Mouse (Mus musculus) hindbrain, embryonic 12.5 days (tissue): ENCODE measurements around the gene Vstm2l. TPM values are rescaled to one million over a fixed set of nuclear protein-coding genes. Genes with fewer than 3 reads are reported as not detected.
A peak's percentile ranks its signal among the peaks of the same experiment; 100 is the strongest.

Source experiments
- ATAC-seq: fragments of 200-750 bp; cut with Nextera tagmentation; 2 replicates; pipeline ENCODE4 v1.8.0; 2017; ENCODE audit warnings: moderate TSS enrichment; ENCODE audit not compliant: low FRiP score
- H3K27ac ChIP-seq: fragments of 300-500 bp; sonication (generic); 2 replicates; pipeline ENCODE4 v1.5.1; 2016; ENCODE audit warnings: mild to moderate bottlenecking
- H3K27me3 ChIP-seq: fragments of 300-500 bp; sonication (generic); 2 replicates; pipeline ENCODE4 v1.6.1; 2016; ENCODE audit warnings: mild to moderate bottlenecking
- H3K36me3 ChIP-seq: fragments of 300-500 bp; sonication (generic); 2 replicates; pipeline ENCODE4 v1.6.1; 2016; ENCODE audit warnings: mild to moderate bottlenecking
- H3K4me1 ChIP-seq: fragments of 300-500 bp; sonication (generic); 2 replicates; pipeline ENCODE4 v1.6.1; 2016
- H3K4me2 ChIP-seq: fragments of 300-500 bp; sonication (generic); replicated peaks from 2 replicates; pipeline ENCODE4 v1.6.1; 2016; ENCODE audit warnings: mild to moderate bottlenecking
- H3K4me3 ChIP-seq: fragments of 300-500 bp; sonication (generic); 2 replicates; pipeline ENCODE4 v1.5.1; 2016; ENCODE audit warnings: mild to moderate bottlenecking
- H3K9ac ChIP-seq: fragments of 300-500 bp; sonication (generic); 2 replicates; pipeline ENCODE4 v1.6.1; 2016; ENCODE audit warnings: mild to moderate bottlenecking, moderate library complexity
- H3K9me3 ChIP-seq: fragments of 300-500 bp; sonication (generic); replicated peaks from 2 replicates; pipeline ENCODE4 v1.6.1; 2016; ENCODE audit warnings: mild to moderate bottlenecking
- WGBS: fragments of 180-500 bp; shearing (Covaris S2); methylation state at CpG from one replicate; pipeline ENCODE4 v1.1.7; 2016; 5-methylcytosine and 5-hydroxymethylcytosine counted together
- polyA plus RNA-seq: library from polyadenylated mRNA; unstranded; fragments of >200 nt; fragmentation: Nextera tagmentation; extraction: Ambion mirVana; gene quantifications from 2 replicates; pipeline ENCODE4 v1.2.1, GENCODE M21; 2016

Vstm2l gene
- polyA plus RNA-seq, 1 experiment from 2014 or later, result 15.3 TPM

DNA sequence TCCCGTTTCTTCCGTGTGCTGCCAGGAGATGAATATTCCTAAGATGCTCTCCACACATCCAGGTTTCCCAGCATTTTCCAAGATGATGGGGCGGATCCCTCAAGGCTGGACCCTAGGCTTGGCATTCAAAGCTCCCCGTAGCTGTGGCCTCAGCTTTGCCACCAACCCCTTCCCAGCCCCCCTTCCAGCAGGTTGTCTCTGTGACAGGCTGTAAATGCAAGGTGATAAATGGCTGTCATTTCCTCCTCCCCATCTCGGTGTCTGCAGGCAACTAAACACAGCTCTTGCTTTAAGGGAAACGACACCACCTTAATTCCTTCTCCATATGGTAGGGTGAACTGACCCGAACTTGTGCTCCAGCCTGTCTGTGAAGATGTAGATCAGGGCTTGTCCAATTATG is 61.1 kb downstream of the Vstm2l start:
- peaks cover 4% of the 10 kb centered on the region; the same call in 1 of the 2 replicates for H3K27me3 ChIP-seq
- peaks cover 20% of the 10 kb centered on the region for H3K4me1 ChIP-seq
- peak overlapping the region; percentile 36; the same call in 1 of the 2 replicates for H3K9ac ChIP-seq
- no peaks in the 10 kb centered on the region for H3K36me3 ChIP-seq
- ATAC-seq, result peak; percentile 42; the same call in 1 of the 2 replicates
- H3K27ac ChIP-seq, result peak overlapping the region; percentile 83
- no peak overlapping the region for H3K4me3 ChIP-seq
- H3K4me2 ChIP-seq, result peak overlapping the region; percentile 41
- no peaks in the 10 kb centered on the region for H3K9me3 ChIP-seq
- WGBS, result 6% methylated on average over 7 of the region's 7 CpGs

DNA sequence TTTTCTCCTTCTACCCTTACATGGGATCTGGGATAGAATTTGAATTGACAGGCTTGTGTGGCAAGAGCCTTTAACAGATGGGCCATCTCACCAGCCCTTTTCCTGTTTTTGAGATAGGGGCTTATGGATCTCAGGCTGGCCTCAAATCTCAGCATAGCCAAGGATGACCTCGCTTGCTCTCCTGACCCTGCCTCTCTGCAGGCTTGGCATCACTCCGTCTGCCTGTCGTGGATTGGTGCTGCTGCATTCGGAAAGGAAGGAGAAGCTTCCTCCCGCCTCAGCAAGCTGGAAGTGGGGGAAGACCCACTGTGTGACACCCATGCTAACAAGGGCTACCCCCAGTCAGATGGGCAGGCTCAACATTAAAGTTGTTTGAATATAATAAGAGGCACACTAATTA is 64.8 kb downstream of the Vstm2l start:
- H3K9ac ChIP-seq, result no peak overlapping the region
- 65% methylated on average over 5 of the region's 5 CpGs for WGBS

DNA sequence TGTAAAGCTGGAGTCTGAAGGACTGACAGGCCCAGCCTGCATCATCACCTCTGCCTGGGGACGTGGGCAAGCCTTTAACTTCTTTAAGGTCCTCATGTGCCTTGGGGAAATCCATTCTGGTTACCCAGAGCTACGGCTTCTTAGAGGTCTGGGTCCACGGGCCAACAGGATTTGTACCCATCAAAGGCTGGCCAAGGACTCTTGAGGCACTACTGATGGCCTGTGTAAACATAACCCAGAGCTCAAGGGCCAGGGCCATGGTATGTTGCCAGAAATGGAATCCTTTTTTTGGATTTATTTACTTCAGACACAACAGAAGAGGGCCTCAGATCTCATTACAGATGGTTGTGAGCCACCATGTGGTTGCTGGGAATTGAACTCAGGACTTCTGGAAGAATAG is 68.3 kb downstream of the Vstm2l start:
- WGBS, result 92% methylated on average over 3 of the region's 3 CpGs
- no peak overlapping the region for H3K4me3 ChIP-seq
- no peak overlapping the region for H3K9ac ChIP-seq
- ATAC-seq, result no peak
- H3K9me3 ChIP-seq, result no peaks in the 10 kb centered on the region
- no peaks in the 10 kb centered on the region for H3K27me3 ChIP-seq
- no peak overlapping the region for H3K4me2 ChIP-seq
- H3K27ac ChIP-seq, result no peak overlapping the region
- H3K36me3 ChIP-seq, result 0 out of 2 replicates have a peak, but pooled peaks cover 7% of the 10 kb centered on the region
- 0 out of 2 replicates have a peak, but pooled peaks cover 5% of the 10 kb centered on the region for H3K4me1 ChIP-seq

More for the DNA sequence above, 64.8 kb downstream of the Vstm2l start:
- ATAC-seq, result no peak
- H3K27ac ChIP-seq, result no peak overlapping the region
- H3K9me3 ChIP-seq, result no peaks in the 10 kb centered on the region
- H3K4me3 ChIP-seq, result no peak overlapping the region
- no peak overlapping the region for H3K4me2 ChIP-seq
- H3K27me3 ChIP-seq, result peaks cover 4% of the 10 kb centered on the region; the same call in 1 of the 2 replicates
- H3K36me3 ChIP-seq, result 0 out of 2 replicates have a peak, but pooled peaks cover 7% of the 10 kb centered on the region
- peaks cover 18% of the 10 kb centered on the region for H3K4me1 ChIP-seq

DNA sequence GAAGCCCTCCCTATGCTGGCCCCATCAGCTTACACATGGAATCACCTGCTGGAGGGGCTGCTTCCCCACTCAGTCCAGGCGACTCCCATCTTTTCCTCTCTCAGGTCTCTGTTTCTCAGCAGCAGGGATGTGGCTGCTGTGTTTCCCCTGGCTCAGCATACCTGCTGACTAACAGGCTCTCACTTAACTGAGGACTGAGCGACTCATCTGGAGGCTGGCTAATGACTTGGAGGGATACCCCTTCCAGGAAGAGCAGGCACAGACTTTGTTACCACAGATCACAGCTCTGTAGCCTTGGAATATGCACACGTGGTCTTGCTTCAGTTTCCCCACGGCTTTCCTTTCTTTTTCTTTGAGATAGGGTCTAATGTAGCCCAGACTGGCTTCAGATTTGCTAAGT is 68.8 kb downstream of the Vstm2l start:
- no peaks in the 10 kb centered on the region for H3K9me3 ChIP-seq
- H3K27me3 ChIP-seq, result no peaks in the 10 kb centered on the region
- 88% methylated on average over 4 of the region's 4 CpGs for WGBS
- H3K4me2 ChIP-seq, result no peak overlapping the region
- H3K4me3 ChIP-seq, result no peak overlapping the region
- no peak for ATAC-seq
- no peak overlapping the region for H3K27ac ChIP-seq
- H3K9ac ChIP-seq, result no peak overlapping the region
- H3K36me3 ChIP-seq, result 0 out of 2 replicates have a peak, but pooled peaks cover 7% of the 10 kb centered on the region
- H3K4me1 ChIP-seq, result 0 out of 2 replicates have a peak, but pooled peaks cover 6% of the 10 kb centered on the region

DNA sequence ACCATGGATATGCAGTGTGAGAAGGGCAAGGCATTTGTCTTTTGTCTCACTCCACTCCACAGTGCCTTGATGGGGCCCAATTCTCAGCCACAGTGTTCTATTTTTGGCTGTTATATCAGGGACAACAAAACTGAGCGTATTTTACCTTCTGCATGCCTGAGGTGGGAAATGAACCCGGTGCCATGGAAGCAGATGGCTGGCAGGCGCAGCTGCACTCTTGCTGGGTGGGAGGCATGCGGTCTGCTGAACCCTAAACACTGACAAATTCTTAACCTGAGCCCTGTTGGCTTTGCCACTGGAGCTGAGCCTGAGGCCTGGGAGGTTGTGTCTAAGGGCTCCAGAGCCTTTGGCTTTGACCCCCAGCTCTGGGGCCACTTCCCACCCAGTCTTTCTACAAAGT is 71.2 kb downstream of the Vstm2l start:
- Histone ChIP-seq H3K9me3 (no peaks in the 10 kb centered on the region), H3K9ac (no peak overlapping the region), H3K4me2 (no peak overlapping the region), H3K36me3 (0 out of 2 replicates have a peak, but pooled peaks cover 8% of the 10 kb centered on the region), H3K4me1 (peaks cover 18% of the 10 kb centered on the region), H3K27me3 (no peaks in the 10 kb centered on the region), H3K27ac (no peak overlapping the region), H3K4me3 (no peak overlapping the region)
- WGBS, result 88% methylated on average over 4 of the region's 4 CpGs
- ATAC-seq, result no peak

DNA sequence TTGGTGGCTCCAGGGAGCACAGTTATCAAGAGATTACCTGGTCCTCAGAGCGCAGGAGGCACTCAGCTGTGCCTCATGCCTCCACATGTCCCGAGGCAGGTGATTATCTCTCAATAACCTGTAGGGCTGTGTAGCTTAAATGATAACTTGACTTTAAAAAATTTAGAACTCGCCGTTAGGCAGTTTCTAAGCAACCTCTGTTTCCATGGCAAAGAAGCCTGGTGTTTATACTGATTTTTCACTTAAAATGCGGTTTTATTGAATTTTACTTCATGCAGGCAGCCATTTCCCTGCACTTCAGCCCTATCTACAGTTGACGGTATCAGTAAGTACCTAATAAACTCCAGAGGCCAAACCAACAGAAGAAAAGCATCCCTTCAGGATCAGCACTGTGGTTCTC is 71.8 kb downstream of the Vstm2l start:
- H3K27ac ChIP-seq, result peak overlapping the region; percentile 35; the same call in 1 of the 2 replicates
- peaks cover 18% of the 10 kb centered on the region for H3K4me1 ChIP-seq
- H3K27me3 ChIP-seq, result no peaks in the 10 kb centered on the region
- 86% methylated on average over 6 of the region's 6 CpGs for WGBS
- peaks cover 8% of the 10 kb centered on the region; the same call in 1 of the 2 replicates for H3K36me3 ChIP-seq
- H3K9me3 ChIP-seq, result no peaks in the 10 kb centered on the region
- ATAC-seq, result no peak
- no peak overlapping the region for H3K4me2 ChIP-seq
- H3K4me3 ChIP-seq, result no peak overlapping the region
- no peak overlapping the region for H3K9ac ChIP-seq

DNA sequence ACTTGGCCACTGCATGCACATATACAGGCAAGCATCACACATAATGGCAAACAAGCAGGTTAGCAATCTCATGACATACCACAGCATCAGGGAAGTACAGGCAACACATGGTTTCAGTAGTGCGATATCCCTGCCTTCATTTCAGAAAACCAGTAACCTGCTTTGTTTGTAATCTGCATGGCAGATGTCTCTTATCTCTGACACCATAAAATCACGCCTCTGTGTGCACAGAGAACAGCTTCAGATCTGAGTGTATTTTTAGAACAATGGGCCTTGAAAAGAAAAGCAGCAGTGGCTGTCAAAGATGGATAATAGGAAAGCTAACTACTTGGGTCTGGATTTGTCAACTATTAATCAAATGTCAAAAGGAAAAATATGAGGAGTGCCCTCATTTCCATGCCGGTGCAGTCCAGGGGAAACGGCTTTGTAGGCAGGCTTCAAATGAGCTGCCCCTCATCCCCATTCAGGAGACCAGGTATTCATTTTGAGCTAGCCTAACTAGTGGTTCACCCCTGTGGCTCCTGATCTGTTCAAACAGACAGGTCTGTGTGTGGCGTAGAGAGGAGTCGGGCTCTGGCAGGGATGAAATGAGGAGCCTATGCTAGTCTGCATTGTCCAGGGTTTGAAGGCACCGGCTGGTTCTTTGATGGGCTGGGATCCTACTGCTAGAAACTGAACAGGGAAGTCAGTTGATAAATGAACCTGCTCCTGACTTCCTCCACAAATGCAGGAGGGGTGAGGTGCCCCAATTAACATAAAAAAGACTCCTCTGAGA is 74.2 kb downstream of the Vstm2l start:
- WGBS, result 48% methylated on average over 7 of the region's 7 CpGs
- Histone ChIP-seq H3K4me1 (peaks cover 18% of the 10 kb centered on the region), H3K9ac (no peak overlapping the region), H3K36me3 (peaks cover 13% of the 10 kb centered on the region), H3K9me3 (no peaks in the 10 kb centered on the region), H3K4me2 (no peak overlapping the region), H3K27ac (peak overlapping the region; percentile 70; the same call in 1 of the 2 replicates), H3K27me3 (no peaks in the 10 kb centered on the region), H3K4me3 (no peak overlapping the region)
- no peak for ATAC-seq

DNA sequence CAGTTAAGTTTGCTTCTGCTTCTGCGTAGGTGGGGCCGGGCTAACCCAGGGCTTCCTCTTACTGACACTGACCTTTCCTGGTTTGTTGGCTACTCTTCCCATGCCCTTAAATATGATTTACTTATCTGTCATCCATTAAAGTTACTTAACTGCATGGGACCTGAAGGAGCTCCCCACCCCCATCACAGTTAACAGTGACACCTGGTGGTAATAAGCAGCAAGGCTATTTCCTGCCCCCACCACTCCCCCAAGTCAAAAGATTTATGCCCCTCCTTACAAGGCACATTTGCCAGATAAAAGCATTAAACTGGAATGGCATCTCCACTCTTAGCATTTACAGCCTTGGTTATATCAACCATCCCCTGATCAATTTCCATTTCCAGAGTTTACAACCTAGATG is 75.5 kb downstream of the Vstm2l start:
- no peak for ATAC-seq
- Histone ChIP-seq H3K4me3 (no peak overlapping the region), H3K27ac (no peak overlapping the region), H3K27me3 (no peaks in the 10 kb centered on the region), H3K9ac (no peak overlapping the region), H3K9me3 (no peaks in the 10 kb centered on the region), H3K36me3 (peaks cover 19% of the 10 kb centered on the region), H3K4me1 (peaks cover 18% of the 10 kb centered on the region), H3K4me2 (no peak overlapping the region)
- WGBS, result 70% methylated on average over 2 of the region's 2 CpGs

DNA sequence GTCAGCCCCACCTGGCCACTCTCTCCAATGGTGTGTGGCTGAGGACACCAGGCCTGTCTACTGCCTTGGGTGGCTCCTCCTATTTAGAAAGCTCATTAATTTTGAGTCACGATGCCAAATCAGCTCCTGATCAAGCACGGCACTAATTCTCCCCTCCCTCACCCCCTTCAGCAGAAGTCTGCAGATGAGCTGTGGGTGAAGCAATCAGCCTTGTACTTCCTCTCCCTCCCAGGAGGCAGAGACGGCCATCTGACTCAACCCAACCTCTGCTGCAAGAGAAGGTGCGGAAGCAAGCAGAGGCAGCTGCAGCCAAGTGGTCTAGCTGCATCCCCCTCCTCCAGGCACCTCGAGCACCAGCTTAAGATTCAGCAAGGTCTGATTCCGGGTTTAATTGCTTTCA is 76.6 kb downstream of the Vstm2l start:
- H3K4me3 ChIP-seq, result no peak overlapping the region
- H3K36me3 ChIP-seq, result peaks cover 24% of the 10 kb centered on the region
- H3K27me3 ChIP-seq, result no peaks in the 10 kb centered on the region
- WGBS, result 75% methylated on average over 6 of the region's 6 CpGs
- no peak overlapping the region for H3K27ac ChIP-seq
- H3K4me2 ChIP-seq, result no peak overlapping the region
- peaks cover 18% of the 10 kb centered on the region for H3K4me1 ChIP-seq
- no peaks in the 10 kb centered on the region for H3K9me3 ChIP-seq
- ATAC-seq, result no peak
- H3K9ac ChIP-seq, result no peak overlapping the region

DNA sequence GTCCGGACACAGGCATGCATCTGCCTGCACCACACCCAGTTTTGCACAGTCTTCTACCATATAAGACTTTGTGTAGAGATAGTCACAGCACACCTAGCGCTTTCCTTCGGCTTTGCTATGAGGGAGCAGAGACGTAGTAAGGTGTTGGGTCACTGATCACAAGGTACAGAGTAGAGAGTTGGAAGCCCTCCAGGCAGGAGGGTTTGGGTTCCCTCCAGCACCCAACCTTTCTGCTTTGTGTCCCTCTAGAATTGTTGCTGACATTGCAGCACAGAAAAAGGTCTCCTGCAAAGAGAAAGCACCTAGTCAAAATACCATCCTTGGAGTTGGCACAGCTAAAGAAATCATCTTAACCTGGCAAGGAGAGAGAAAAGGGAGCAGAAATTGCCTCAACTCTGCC is 78.0 kb downstream of the Vstm2l start:
- Histone ChIP-seq H3K9me3 (no peaks in the 10 kb centered on the region), H3K27me3 (no peaks in the 10 kb centered on the region), H3K4me1 (peaks cover 13% of the 10 kb centered on the region), H3K36me3 (peaks cover 35% of the 10 kb centered on the region), H3K4me2 (no peak overlapping the region), H3K4me3 (no peak overlapping the region), H3K27ac (no peak overlapping the region), H3K9ac (no peak overlapping the region)
- ATAC-seq, result no peak
- 93% methylated on average over 4 of the region's 4 CpGs for WGBS
